Mouse (Mus musculus) stomach, postnatal 0 days (tissue): ENCODE results near the gene Tmem256.

ENCODE experiments used
- CTCF ChIP-seq: IDR thresholded peaks from 2 replicates; pipeline ENCODE4 v1.5.1; 2016; ENCODE audit warnings: antibody characterized with exemption, low read depth, mild to moderate bottlenecking, moderate library complexity
- EP300 ChIP-seq: optimal IDR thresholded peaks from 2 replicates; pipeline ENCODE3; 2016; ENCODE audit warnings: antibody characterized with exemption

- TF ChIP-seq CTCF (no peak), EP300 (no peak)
Observed at GRCm38 (mm10) chr11:69828832-69829231, 9.5 kb upstream of the Tmem256 start.
